Mouse (Mus musculus) T-helper 1 cell (primary cell): ENCODE results near the gene Gm11032.
"Not testable (repeated sequence)": the region's sequence is repeated elsewhere in the genome, so short reads cannot be mapped to it uniquely, and the experiment has no call there.

Source experiments
- in situ Hi-C: fragments of 300-600 bp; cut with MboI, MseI; formaldehyde crosslinking; loops from one replicate; pipeline ENCODE4 v1.15.1; 2025; ENCODE audit warnings: high pct_unique_total_duplicates

Gene Gm11032

GRCm38 (mm10) chr11:4620017-4620485 is at the start of gene Gm11032:
Gm11032 (plus strand) TSS chr11:4620067.
- in situ Hi-C loops: no loop called here

GRCm38 (mm10) chr11:4571491-4571901 is 48.4 kb upstream of the Gm11032 start:
- in situ Hi-C loops: no loop called here

DNA sequence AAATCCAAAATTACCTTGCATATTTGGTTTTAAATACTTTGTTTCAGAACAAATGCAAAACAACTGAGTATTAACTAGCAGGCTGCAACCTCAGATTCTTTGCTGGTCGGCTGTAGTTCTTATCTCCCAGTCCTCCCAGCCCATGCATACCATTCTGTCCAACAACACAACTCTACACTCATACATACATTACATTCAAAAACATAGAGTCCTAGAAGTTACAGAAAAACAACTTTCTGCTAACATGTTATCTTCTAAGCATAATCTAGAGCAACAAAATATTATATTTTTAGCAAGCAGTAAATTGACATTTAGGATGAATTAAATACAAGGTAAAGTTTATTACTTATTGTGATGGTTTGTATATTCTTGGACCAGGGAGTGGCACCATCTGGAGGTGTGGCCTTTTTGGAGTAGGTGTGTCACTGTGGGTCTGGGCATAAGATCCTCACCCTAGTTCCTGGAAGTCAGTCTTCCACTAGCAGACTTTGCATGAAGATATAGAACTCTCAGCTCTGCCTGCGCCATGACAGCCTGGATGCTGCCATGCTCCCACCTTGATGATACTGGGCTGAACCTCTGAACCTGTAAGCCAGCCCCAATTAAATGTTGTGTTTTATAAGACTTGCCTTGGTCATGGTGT is 43.7 kb upstream of the Gm11032 start:
- in situ Hi-C loops: not testable (repeated sequence)

DNA sequence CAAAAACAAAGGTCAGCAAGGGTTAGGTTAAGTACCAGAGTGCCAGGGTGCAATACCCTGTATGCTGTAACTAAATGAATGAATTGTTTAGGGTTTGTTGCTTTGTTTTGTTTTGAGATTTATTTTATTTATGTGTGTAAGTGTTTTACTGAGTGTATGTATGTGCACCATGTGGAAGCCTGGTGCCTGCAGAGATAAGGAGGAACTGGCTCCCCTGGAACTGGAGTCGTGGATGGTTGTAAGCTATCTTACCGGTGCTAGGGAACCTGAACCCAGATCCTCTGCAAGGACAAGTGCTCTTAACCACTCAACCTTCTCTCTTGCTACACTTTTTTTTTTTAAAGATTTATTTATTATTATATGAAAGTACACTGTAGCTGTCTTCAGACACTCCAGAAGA is 42.8 kb upstream of the Gm11032 start:
- in situ Hi-C loops: no loop called here

DNA sequence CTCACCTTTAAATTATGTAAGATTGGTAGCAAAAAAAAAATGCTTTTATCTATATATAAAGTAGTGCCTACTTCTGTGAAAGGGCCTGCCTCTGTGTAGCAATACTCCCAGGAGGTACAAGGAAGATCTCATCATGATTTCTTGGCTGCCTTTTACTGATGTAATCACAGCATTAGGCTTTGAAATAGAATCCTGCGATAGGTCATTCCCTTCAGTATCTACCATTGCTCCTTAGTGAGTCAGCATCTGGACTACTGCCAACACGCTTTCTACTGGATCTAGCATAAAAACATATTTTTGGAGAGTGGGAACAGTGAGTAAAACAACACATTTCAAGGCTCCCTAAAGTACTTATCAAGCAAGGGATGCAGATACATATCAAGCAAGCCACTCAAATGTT is 41.2 kb upstream of the Gm11032 start:
- in situ Hi-C loops: no loop called here

DNA sequence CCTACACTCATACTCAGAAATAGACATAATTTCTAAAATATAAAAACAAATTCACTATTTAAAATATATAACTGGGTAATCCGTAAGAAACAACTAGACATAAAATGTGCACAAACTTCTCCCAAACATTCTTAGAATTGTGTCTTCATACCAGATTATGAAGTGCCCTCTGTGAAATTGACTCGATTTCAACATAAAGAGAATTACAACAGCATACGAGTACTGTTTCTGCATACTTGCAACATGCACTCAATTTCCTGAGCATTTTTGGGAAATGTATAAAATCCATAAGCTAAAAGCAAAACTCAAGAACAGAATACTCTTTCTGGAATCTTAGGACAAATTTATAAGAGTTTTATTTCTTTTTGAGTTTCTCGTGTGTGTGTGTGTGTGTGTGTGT is 28.1 kb upstream of the Gm11032 start:
- in situ Hi-C loops: no loop called here

- in situ Hi-C loops: no loop called here
Measured at GRCm38 (mm10) chr11:4593491-4593848, 26.4 kb upstream of the Gm11032 start.

- in situ Hi-C loops: no loop called here
Measured at GRCm38 (mm10) chr11:4593849-4594607, 25.8 kb upstream of the Gm11032 start.

- in situ Hi-C loops: loop anchor here (5.0 kb wide), 1 partner anchor 107 kb away; the partner anchor contains the start of genes Uqcr10 and Zmat5
Measured at GRCm38 (mm10) chr11:4594608-4595500, 25.0 kb upstream of the Gm11032 start, which contains the start of gene Mtmr3. Mtmr3 (minus strand) TSS chr11:4594863.

- in situ Hi-C loops: loop anchor here (5.0 kb wide), 1 partner anchor 104 kb away; the partner anchor contains the start of genes Uqcr10 and Zmat5
Measured at GRCm38 (mm10) chr11:4598411-4598810, 21.5 kb upstream of the Gm11032 start.

DNA sequence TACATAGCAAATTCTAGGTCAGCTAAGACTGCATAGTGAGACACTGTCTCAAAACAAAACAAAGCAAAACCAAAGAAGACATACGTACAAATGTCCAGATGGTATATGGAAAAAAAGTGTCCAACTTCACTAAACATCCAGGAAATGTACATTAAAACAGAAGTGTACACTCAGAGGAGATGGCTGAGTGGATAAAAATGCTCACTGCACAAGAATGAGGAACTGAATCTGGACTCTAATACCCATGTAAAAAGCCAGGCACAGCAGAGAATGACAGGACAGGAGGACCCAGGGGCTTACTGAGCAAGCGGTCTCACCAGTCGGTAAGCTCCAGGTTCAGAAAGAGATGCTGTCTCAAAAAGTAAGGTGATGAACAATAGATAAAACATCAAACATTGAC is 20.0 kb upstream of the Gm11032 start:
- in situ Hi-C loops: loop anchor here (5.0 kb wide), 2 partner anchors 42 to 102 kb away; partner anchors contain the start of genes Uqcr10 and Zmat5

DNA sequence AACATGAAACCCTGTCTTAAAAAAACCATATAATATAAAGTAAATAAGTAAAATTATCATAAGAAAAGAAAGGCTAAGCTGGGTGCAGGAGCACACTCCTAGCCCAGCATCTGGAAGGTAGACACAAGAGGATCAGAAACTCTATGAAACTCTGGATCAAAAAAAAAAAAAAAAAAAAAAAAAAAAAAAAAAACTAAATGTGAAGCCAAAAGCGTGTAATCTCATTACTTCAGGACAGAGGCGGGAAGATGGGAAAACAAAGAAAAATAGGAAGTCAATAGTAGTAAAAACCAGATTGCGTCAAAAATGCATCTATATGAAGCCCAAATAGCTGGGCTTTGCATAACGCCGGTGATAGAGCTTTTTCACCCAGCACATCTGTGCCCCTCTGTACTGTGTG is 18.0 kb upstream of the Gm11032 start:
- in situ Hi-C loops: loop anchor here (5.0 kb wide), 1 partner anchor 40 kb away; no protein-coding TSS in a partner anchor

DNA sequence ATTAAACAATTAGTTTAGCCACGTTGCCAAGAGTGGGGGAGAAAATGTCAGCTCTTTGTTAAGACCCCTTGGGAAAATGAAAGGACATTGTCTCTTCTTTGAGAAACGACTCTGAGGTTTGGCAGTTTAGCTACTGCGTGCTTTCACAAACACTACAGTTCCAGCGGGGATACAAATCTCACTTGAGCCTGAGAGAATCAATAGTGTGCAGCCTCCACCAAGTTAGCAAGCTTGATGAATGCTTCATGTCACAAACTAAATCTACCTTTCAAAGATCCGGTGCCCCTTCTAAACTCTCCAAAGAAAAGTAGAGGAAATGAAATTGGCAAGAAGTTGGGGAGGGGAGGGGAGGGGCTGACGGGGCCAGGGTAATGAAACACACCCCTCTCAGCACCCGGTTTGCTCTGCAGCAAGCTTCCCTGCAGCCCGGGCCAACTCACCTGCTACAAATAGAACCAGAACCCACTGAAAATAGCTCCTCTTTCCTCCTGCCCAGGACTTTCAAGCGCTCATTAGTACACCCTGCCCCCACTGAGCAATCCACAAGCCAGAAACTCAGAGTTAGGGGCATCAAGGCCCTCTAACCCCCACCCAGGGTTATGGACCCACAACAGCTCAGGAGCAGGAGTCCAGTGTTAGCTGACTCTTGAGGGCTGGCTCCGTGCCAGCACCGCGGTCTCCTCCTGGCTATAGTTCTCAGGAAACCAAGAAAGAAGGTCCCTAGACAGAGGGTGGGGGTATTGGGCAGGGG is 17.0 kb upstream of the Gm11032 start:
- in situ Hi-C loops: loop anchor here (5.0 kb wide), 1 partner anchor 39 kb away; no protein-coding TSS in a partner anchor

DNA sequence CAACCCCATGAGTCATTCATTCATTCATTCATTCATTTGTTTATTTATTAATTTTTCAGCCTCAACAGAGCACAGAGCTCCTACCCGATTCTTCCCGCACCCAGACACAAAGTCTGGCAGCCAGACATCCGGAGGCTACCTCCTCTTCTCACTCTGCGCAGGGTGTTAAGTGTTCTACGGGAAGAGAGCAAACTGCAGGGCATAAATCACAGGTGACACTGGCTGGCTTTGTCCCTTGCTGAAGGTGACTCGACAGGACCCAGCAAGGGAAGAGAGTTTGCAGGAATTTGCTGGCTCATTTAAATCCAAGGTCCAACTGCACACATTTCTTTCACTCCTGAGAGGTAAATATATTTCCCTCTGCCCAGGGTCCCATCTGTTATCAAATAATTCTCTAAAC is 15.4 kb upstream of the Gm11032 start:
- in situ Hi-C loops: loop anchor here (5.0 kb wide), 1 partner anchor 38 kb away; no protein-coding TSS in a partner anchor

DNA sequence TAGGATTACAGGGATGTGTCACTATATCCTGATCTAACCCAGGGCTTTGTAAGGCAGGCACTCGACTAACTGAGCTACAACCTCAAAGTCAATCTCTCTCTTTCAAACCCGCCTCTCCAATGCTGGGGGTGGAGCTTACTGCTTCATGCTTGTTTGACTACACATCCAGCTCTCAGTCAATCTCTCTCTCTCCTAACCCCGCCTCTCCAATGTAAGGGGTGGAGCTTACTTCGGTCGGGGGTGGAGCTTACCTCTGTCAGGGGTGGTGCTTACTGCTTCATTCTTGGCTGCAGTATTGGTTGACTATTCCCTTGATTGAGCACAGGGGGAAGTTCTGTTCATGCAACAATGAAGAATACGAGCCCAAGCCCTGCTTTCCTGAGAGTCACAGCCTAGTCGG is 14.5 kb upstream of the Gm11032 start:
- in situ Hi-C loops: no loop called here

DNA sequence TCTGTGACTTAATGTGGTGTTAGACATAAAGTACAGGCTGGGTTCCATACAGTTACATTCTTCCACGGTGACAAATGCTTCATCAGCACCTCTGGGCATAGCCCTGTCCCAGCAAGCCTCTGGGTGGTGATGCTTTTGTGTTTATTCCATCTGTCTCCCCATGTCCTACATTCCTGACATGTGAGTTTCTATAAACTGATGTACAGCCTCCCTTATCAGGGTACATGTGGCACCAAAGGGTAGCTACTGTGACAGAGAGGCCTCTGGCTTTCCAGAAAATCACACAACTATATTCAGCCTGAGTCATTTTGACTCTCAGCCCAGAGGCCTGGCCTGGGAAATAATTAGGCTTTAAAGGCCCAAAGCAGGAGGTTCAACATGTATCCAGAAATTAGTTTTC is 13.3 kb upstream of the Gm11032 start:
- in situ Hi-C loops: no loop called here

- in situ Hi-C loops: no loop called here
Measured at GRCm38 (mm10) chr11:4611904-4612303, 8.0 kb upstream of the Gm11032 start.

- in situ Hi-C loops: no loop called here
Measured at GRCm38 (mm10) chr11:4620501-4621108, 738 bp downstream of the Gm11032 start.

GRCm38 (mm10) chr11:4621866-4622265 is 2.0 kb downstream of the Gm11032 start:
- in situ Hi-C loops: no loop called here

DNA sequence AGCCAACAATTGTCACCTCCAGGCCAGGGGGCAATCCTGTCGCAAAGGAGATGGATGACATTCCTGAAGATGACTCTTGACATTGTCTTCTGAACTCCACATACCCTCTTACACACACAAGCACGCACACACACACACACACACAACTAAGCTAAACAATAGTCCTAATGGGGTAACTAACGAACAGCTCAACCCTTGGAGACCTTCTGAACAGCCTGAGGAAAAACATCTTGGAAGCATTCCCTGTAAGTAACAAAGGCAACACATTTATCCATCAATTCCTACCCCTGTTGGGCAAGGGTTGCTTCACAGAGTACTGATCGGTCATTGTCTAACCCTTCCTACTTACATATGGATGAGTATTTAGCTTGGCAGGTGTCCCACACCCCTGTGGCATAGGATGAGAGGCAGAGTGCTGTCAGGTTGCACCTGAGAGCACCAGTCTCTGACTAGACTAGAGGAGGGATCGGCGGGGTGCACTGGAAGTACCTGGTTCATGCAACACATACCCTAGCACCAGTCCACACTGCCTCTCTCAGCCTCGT is 2.6 kb downstream of the Gm11032 start:
- in situ Hi-C loops: no loop called here
